Comparison of ENCODE assay signal across 12 mouse cellular contexts in genomic region chr2:181157180-181157579, GRCm38 (mm10). TPM values are rescaled to one million over a fixed set of nuclear protein-coding genes. Genes with fewer than 3 reads are reported as not detected.
DNase-seq lines count a peak whose midpoint lies in the region; ATAC-seq and TF ChIP-seq lines count a peak whose summit lies in the region.
"Had no signal": no experiment of that assay in that cellular context is flagged by ENCODE, and none has a peak within 500 bp of the region (broad histone marks: within the 10 kb centered on the region; RNA-seq: fewer than 3 reads in every experiment).

No protein-coding gene starts in this region.

- peaks cover 61% of the 10 kb centered on the region for H3K27me3 ChIP-seq in heart, embryonic 10.5 days (ENCODE audit: insufficient read depth, poor library complexity, severe bottlenecking)
- H3K27me3 ChIP-seq in embryonic facial prominence, embryonic 10.5 days (replicated peaks; ENCODE audit: low read depth, poor library complexity, severe bottlenecking) = peaks cover 69% of the 10 kb centered on the region
- peaks cover 13% of the 10 kb centered on the region; the same call in 1 of the 2 replicates for H3K27me3 ChIP-seq in heart, postnatal 0 days (ENCODE audit: control insufficient read depth, insufficient read depth, low read length)
- peaks cover 46% of the 10 kb centered on the region for H3K27me3 ChIP-seq in midbrain, embryonic 12.5 days
- peaks cover 42% of the 10 kb centered on the region for H3K27me3 ChIP-seq in kidney, embryonic 14.5 days (ENCODE audit: control insufficient read depth, insufficient read depth, low read length)
- H3K27me3 ChIP-seq in liver, embryonic 11.5 days (replicated peaks; ENCODE audit: control insufficient read depth, insufficient read depth, low read length) = peaks cover 45% of the 10 kb centered on the region

- WGBS in heart, embryonic 10.5 days = 66% methylated on average over 4 of the region's 4 CpGs
- WGBS in embryonic facial prominence, embryonic 10.5 days = 82% methylated on average over 4 of the region's 4 CpGs
- 64% methylated on average over 4 of the region's 4 CpGs for WGBS in heart, postnatal 0 days
- 78% methylated on average over 4 of the region's 4 CpGs for WGBS in midbrain, embryonic 12.5 days
- 84% methylated on average over 4 of the region's 4 CpGs for whole genome bisulfite sequencing in kidney, embryonic 14.5 days
- WGBS in liver, embryonic 11.5 days = 61% methylated on average over 4 of the region's 4 CpGs

- no peak for TF ChIP-seq EP300 in heart, postnatal 0 days (IDR thresholded peaks at IDR 0.05; ENCODE audit: low read depth)

- 0 out of 2 replicates have a peak, but pooled peaks cover 7% of the 10 kb centered on the region for H3K36me3 ChIP-seq in heart, embryonic 10.5 days
- no peaks in the 10 kb centered on the region for H3K36me3 ChIP-seq in embryonic facial prominence, embryonic 10.5 days (replicated peaks)
- H3K36me3 ChIP-seq in heart, postnatal 0 days (replicated peaks; ENCODE audit: control insufficient read depth, insufficient read depth, low read length) = peaks cover 14% of the 10 kb centered on the region
- H3K36me3 ChIP-seq in midbrain, embryonic 12.5 days = no peaks in the 10 kb centered on the region
- H3K36me3 ChIP-seq in kidney, embryonic 14.5 days (ENCODE audit: control insufficient read depth, insufficient read depth, low read length) = no peaks in the 10 kb centered on the region
- no peaks in the 10 kb centered on the region for H3K36me3 ChIP-seq in liver, embryonic 11.5 days (ENCODE audit: control insufficient read depth, insufficient read depth, low read length)
- H3K36me3 ChIP-seq: stomach, embryonic 15.5 days had no signal

- peak overlapping the region; percentile 61 for H3K4me3 ChIP-seq in heart, embryonic 10.5 days
- H3K4me3 ChIP-seq in embryonic facial prominence, embryonic 10.5 days = peak overlapping the region; percentile 57
- peak overlapping the region; percentile 63 for H3K4me3 ChIP-seq in heart, postnatal 0 days (ENCODE audit: low read depth, low read length)
- H3K4me3 ChIP-seq in midbrain, embryonic 12.5 days = peak overlapping the region; percentile 46
- H3K4me3 ChIP-seq in kidney, embryonic 14.5 days (ENCODE audit: low read length) = no peak overlapping the region; the same call in 1 of the 2 replicates
- no peak overlapping the region for H3K4me3 ChIP-seq in liver, embryonic 11.5 days (ENCODE audit: low read depth, low read length)

- no peaks in the 10 kb centered on the region for H3K9me3 ChIP-seq in heart, embryonic 10.5 days
- H3K9me3 ChIP-seq in embryonic facial prominence, embryonic 10.5 days = no peaks in the 10 kb centered on the region
- H3K9me3 ChIP-seq in heart, postnatal 0 days (replicated peaks; ENCODE audit: control insufficient read depth, low read length) = no peaks in the 10 kb centered on the region
- H3K9me3 ChIP-seq in midbrain, embryonic 12.5 days = no peaks in the 10 kb centered on the region
- H3K9me3 ChIP-seq in kidney, embryonic 14.5 days (ENCODE audit: control insufficient read depth, low read length) = no peaks in the 10 kb centered on the region
- no peaks in the 10 kb centered on the region for H3K9me3 ChIP-seq in liver, embryonic 11.5 days (ENCODE audit: control insufficient read depth, low read length)
- H3K9me3 ChIP-seq: stomach, embryonic 15.5 days had no signal

- H3K27ac ChIP-seq in heart, embryonic 10.5 days = no peak overlapping the region
- H3K27ac ChIP-seq in embryonic facial prominence, embryonic 10.5 days (replicated peaks) = no peak overlapping the region
- H3K27ac ChIP-seq in heart, postnatal 0 days (ENCODE audit: low read depth) = peak overlapping the region; percentile 92
- peak overlapping the region; percentile 83 for H3K27ac ChIP-seq in midbrain, embryonic 12.5 days (replicated peaks)
- no peak overlapping the region for H3K27ac ChIP-seq in kidney, embryonic 14.5 days (ENCODE audit: low read depth, low read length)
- no peak overlapping the region for H3K27ac ChIP-seq in liver, embryonic 11.5 days (ENCODE audit: low read depth, low read length)
- H3K27ac ChIP-seq: liver, embryonic 14.5 days; stomach, embryonic 15.5 days had no signal

- no peak overlapping the region for H3K9ac ChIP-seq in heart, postnatal 0 days (replicated peaks; ENCODE audit: low read depth, low read length)
- peak overlapping the region; percentile 58; the same call in 1 of the 2 replicates for H3K9ac ChIP-seq in midbrain, embryonic 12.5 days (replicated peaks)
- H3K9ac ChIP-seq in kidney, embryonic 14.5 days (ENCODE audit: low read depth, low read length) = no peak overlapping the region; the same call in 1 of the 2 replicates
- H3K9ac ChIP-seq in liver, embryonic 11.5 days (ENCODE audit: low read depth, low read length) = no peak overlapping the region
- H3K9ac ChIP-seq: liver, embryonic 14.5 days; stomach, embryonic 15.5 days had no signal

- no peak for DNase-seq in heart, embryonic 10.5 days (ENCODE audit: low spot score)
- no peak for DNase-seq in heart, postnatal 4 days
- DNase-seq in embryonic facial prominence, embryonic 10.5 days (ENCODE audit: low spot score) = no peak
- DNase-seq in heart, postnatal 0 days (ENCODE audit: low spot score) = no peak
- no peak for DNase-seq in lung, postnatal 4 days
- DNase-seq in liver, embryonic 11.5 days (ENCODE audit: low spot score) = no peak
- DNase-seq: B cell, adult 2 months had no signal

- TF ChIP-seq CTCF in heart, postnatal 0 days (IDR thresholded peaks at IDR 0.05; ENCODE audit: low read depth) = no peak

- H3K4me1 ChIP-seq in heart, embryonic 10.5 days = peaks cover 45% of the 10 kb centered on the region
- peaks cover 23% of the 10 kb centered on the region for H3K4me1 ChIP-seq in embryonic facial prominence, embryonic 10.5 days
- H3K4me1 ChIP-seq in heart, postnatal 0 days (ENCODE audit: control insufficient read depth, insufficient read depth) = peaks cover 46% of the 10 kb centered on the region
- H3K4me1 ChIP-seq in midbrain, embryonic 12.5 days = peaks cover 30% of the 10 kb centered on the region
- peaks cover 3% of the 10 kb centered on the region; the same call in 1 of the 2 replicates for H3K4me1 ChIP-seq in kidney, embryonic 14.5 days (ENCODE audit: control insufficient read depth, insufficient read depth, low read length)
- no peaks in the 10 kb centered on the region for H3K4me1 ChIP-seq in liver, embryonic 11.5 days (replicated peaks; ENCODE audit: control insufficient read depth, insufficient read depth, low read length)

- ATAC-seq in heart, postnatal 0 days (ENCODE audit: insufficient read depth, low read depth) = no peak
- no peak for ATAC-seq in midbrain, embryonic 12.5 days (ENCODE audit: low FRiP score, low read depth)
- no peak for ATAC-seq in kidney, embryonic 14.5 days (ENCODE audit: low FRiP score, low TSS enrichment)
- no peak for ATAC-seq in liver, embryonic 11.5 days (replicated peaks; ENCODE audit: low FRiP score)
- ATAC-seq: intestine, embryonic 16.5 days had no signal

- peak overlapping the region; percentile 64 for H3K4me2 ChIP-seq in heart, postnatal 0 days (ENCODE audit: low read depth, low read length)
- peak overlapping the region; percentile 63 for H3K4me2 ChIP-seq in midbrain, embryonic 12.5 days (replicated peaks)
- no peak overlapping the region; the same call in 1 of the 2 replicates for H3K4me2 ChIP-seq in kidney, embryonic 14.5 days (replicated peaks; ENCODE audit: low read depth, low read length)
- H3K4me2 ChIP-seq in liver, embryonic 11.5 days = no peak overlapping the region

RNA-seq across cellular contexts. Expression of gene Eef1a2, which starts 0.4 kb away (rescaled TPM):
- 0.95 and 2.6 TPM in 2 replicates for polyA plus RNA-seq in heart, embryonic 10.5 days (2016; fragmentation: Nextera tagmentation; extraction: Ambion mirVana)
- total RNA-seq in heart, postnatal 4 days (2021) = 100 to 1,000 TPM; 460 to 501 TPM
- 0.11 TPM in 1 of 2 replicates, not detected in the other for polyA plus RNA-seq in embryonic facial prominence, embryonic 10.5 days (2016; fragmentation: Nextera tagmentation; extraction: Ambion mirVana)
- total RNA-seq in heart, postnatal 0 days (2014; rRNA removed; ENCODE audit: low replicate concordance) = 263 and 291 TPM in 2 replicates
- 19.9 and 21.6 TPM in 2 replicates for polyA plus RNA-seq in heart, postnatal 0 days (2015; fragmentation: Nextera tagmentation; extraction: Ambion mirVana)
- 1.4 and 1.6 TPM in 2 replicates for polyA plus RNA-seq in midbrain, embryonic 12.5 days (2016; fragmentation: Nextera tagmentation; extraction: Ambion mirVana)
- polyA plus RNA-seq in kidney, embryonic 14.5 days (2014; fragmentation: Nextera tagmentation; extraction: Ambion mirVana) = not detected in 2 replicates
- not detected in 2 replicates for polyA plus RNA-seq in liver, embryonic 11.5 days (2014; fragmentation: Nextera tagmentation; extraction: Ambion mirVana)
- polyA plus RNA-seq: liver, embryonic 14.5 days had no signal

RNA-seq across cellular contexts. Expression of gene Kcnq2, which starts 22.1 kb away (rescaled TPM):
- 0.07 and 0.50 TPM in 2 replicates for polyA plus RNA-seq in heart, embryonic 10.5 days (2016; fragmentation: Nextera tagmentation; extraction: Ambion mirVana)
- total RNA-seq in heart, postnatal 4 days (2021) = under 1 TPM in 1 of 2 experiments, not detected in 1; 0.29 TPM
- polyA plus RNA-seq in embryonic facial prominence, embryonic 10.5 days (2016; fragmentation: Nextera tagmentation; extraction: Ambion mirVana) = 1.8 and 1.9 TPM in 2 replicates
- 0.04 and 0.08 TPM in 2 replicates for total RNA-seq in heart, postnatal 0 days (2014; rRNA removed; ENCODE audit: low replicate concordance)
- polyA plus RNA-seq in heart, postnatal 0 days (2015; fragmentation: Nextera tagmentation; extraction: Ambion mirVana) = not detected in 2 replicates
- polyA plus RNA-seq in midbrain, embryonic 12.5 days (2016; fragmentation: Nextera tagmentation; extraction: Ambion mirVana) = 30.7 and 34.3 TPM in 2 replicates
- polyA plus RNA-seq in kidney, embryonic 14.5 days (2014; fragmentation: Nextera tagmentation; extraction: Ambion mirVana) = not detected in 2 replicates
- polyA plus RNA-seq in liver, embryonic 11.5 days (2014; fragmentation: Nextera tagmentation; extraction: Ambion mirVana) = 0.15 and 0.18 TPM in 2 replicates

RNA-seq across cellular contexts. Expression of gene Ppdpf, which starts 29.9 kb away (rescaled TPM):
- polyA plus RNA-seq in heart, embryonic 10.5 days (2016; fragmentation: Nextera tagmentation; extraction: Ambion mirVana) = 172 and 240 TPM in 2 replicates
- 10 to 100 TPM; 65.9 to 66.8 TPM for total RNA-seq in heart, postnatal 4 days (2021)
- polyA plus RNA-seq in embryonic facial prominence, embryonic 10.5 days (2016; fragmentation: Nextera tagmentation; extraction: Ambion mirVana) = 351 and 375 TPM in 2 replicates
- 154 and 155 TPM in 2 replicates for total RNA-seq in heart, postnatal 0 days (2014; rRNA removed; ENCODE audit: low replicate concordance)
- polyA plus RNA-seq in heart, postnatal 0 days (2015; fragmentation: Nextera tagmentation; extraction: Ambion mirVana) = 145 and 157 TPM in 2 replicates
- polyA plus RNA-seq in midbrain, embryonic 12.5 days (2016; fragmentation: Nextera tagmentation; extraction: Ambion mirVana) = 423 and 462 TPM in 2 replicates
- polyA plus RNA-seq in kidney, embryonic 14.5 days (2014; fragmentation: Nextera tagmentation; extraction: Ambion mirVana) = 387 and 477 TPM in 2 replicates
- polyA plus RNA-seq in liver, embryonic 11.5 days (2014; fragmentation: Nextera tagmentation; extraction: Ambion mirVana) = 172 and 179 TPM in 2 replicates

RNA-seq across cellular contexts. Expression of gene Ptk6, which starts 45.4 kb away (rescaled TPM):
- not detected in 2 replicates for polyA plus RNA-seq in heart, embryonic 10.5 days (2016; fragmentation: Nextera tagmentation; extraction: Ambion mirVana)
- total RNA-seq in heart, postnatal 4 days (2021) = not detected
- not detected in 2 replicates for polyA plus RNA-seq in embryonic facial prominence, embryonic 10.5 days (2016; fragmentation: Nextera tagmentation; extraction: Ambion mirVana)
- total RNA-seq in heart, postnatal 0 days (2014; rRNA removed; ENCODE audit: low replicate concordance) = not detected in 2 replicates
- not detected in 2 replicates for polyA plus RNA-seq in heart, postnatal 0 days (2015; fragmentation: Nextera tagmentation; extraction: Ambion mirVana)
- not detected in 2 replicates for polyA plus RNA-seq in midbrain, embryonic 12.5 days (2016; fragmentation: Nextera tagmentation; extraction: Ambion mirVana)
- not detected in 2 replicates for polyA plus RNA-seq in kidney, embryonic 14.5 days (2014; fragmentation: Nextera tagmentation; extraction: Ambion mirVana)
- not detected in 2 replicates for polyA plus RNA-seq in liver, embryonic 11.5 days (2014; fragmentation: Nextera tagmentation; extraction: Ambion mirVana)

RNA-seq across cellular contexts. Expression of gene Srms, which starts 55.8 kb away (rescaled TPM):
- 0.11 and 0.79 TPM in 2 replicates for polyA plus RNA-seq in heart, embryonic 10.5 days (2016; fragmentation: Nextera tagmentation; extraction: Ambion mirVana)
- under 1 TPM in 1 of 2 experiments, not detected in 1; 0.09 TPM for total RNA-seq in heart, postnatal 4 days (2021)
- 0.05 and 0.16 TPM in 2 replicates for polyA plus RNA-seq in embryonic facial prominence, embryonic 10.5 days (2016; fragmentation: Nextera tagmentation; extraction: Ambion mirVana)
- total RNA-seq in heart, postnatal 0 days (2014; rRNA removed; ENCODE audit: low replicate concordance) = 0.04 TPM in 1 of 2 replicates, not detected in the other
- 0.08 and 0.10 TPM in 2 replicates for polyA plus RNA-seq in heart, postnatal 0 days (2015; fragmentation: Nextera tagmentation; extraction: Ambion mirVana)
- 0.15 TPM in 1 of 2 replicates, not detected in the other for polyA plus RNA-seq in midbrain, embryonic 12.5 days (2016; fragmentation: Nextera tagmentation; extraction: Ambion mirVana)
- 0.14 and 0.24 TPM in 2 replicates for polyA plus RNA-seq in kidney, embryonic 14.5 days (2014; fragmentation: Nextera tagmentation; extraction: Ambion mirVana)
- polyA plus RNA-seq in liver, embryonic 11.5 days (2014; fragmentation: Nextera tagmentation; extraction: Ambion mirVana) = 0.23 TPM in 1 of 2 replicates, not detected in the other

Comparison
In these comparisons a context has a peak if more than half of its experiments do, and no peak if none do; other contexts are left out.
1. H3K27ac ChIP-seq: peak in heart, postnatal 0 days (single experiment) and midbrain, embryonic 12.5 days (single experiment); none in heart, embryonic 10.5 days (single experiment), embryonic facial prominence, embryonic 10.5 days (single experiment), kidney, embryonic 14.5 days (single experiment) and liver, embryonic 11.5 days (single experiment).
2. H3K4me3 ChIP-seq: peak in heart, embryonic 10.5 days (single experiment), embryonic facial prominence, embryonic 10.5 days (single experiment), heart, postnatal 0 days (single experiment) and midbrain, embryonic 12.5 days (single experiment); none in kidney, embryonic 14.5 days (single experiment) and liver, embryonic 11.5 days (single experiment).
3. H3K4me2 ChIP-seq: peak in heart, postnatal 0 days (single experiment) and midbrain, embryonic 12.5 days (single experiment); none in kidney, embryonic 14.5 days (single experiment) and liver, embryonic 11.5 days (single experiment).
4. RNA of gene Kcnq2, which starts 22.1 kb away (polyA plus RNA-seq): 30.7 to 34.3 TPM in midbrain, embryonic 12.5 days; 1.8 to 1.9 TPM in embryonic facial prominence, embryonic 10.5 days, 0.07 to 0.50 TPM in heart, embryonic 10.5 days, 0.15 to 0.18 TPM in liver, embryonic 11.5 days, not detected in kidney, embryonic 14.5 days and not detected in heart, postnatal 0 days; every median in the first group is over 10 times any median in the second.